Mouse (Mus musculus) embryonic fibroblast, embryonic 13.5 days (primary cell): ENCODE measurements around the gene Dnajb3. TPM values are rescaled to one million over a fixed set of nuclear protein-coding genes. Genes with fewer than 3 reads are reported as not detected.

Experiments
- H3K27ac ChIP-seq: 2 replicates; pipeline ENCODE4 v1.5.1; 2012; ENCODE audit warnings: low read length, control low read depth, inconsistent platforms; ENCODE audit not compliant: insufficient read depth
- H3K4me1 ChIP-seq: 2 replicates; pipeline ENCODE4 v1.6.1; 2011; ENCODE audit warnings: low read length; ENCODE audit not compliant: control insufficient read depth, insufficient read depth
- H3K4me3 ChIP-seq: 2 replicates; pipeline ENCODE4 v1.5.1; 2011; ENCODE audit warnings: mild to moderate bottlenecking, control low read depth, low read length; ENCODE audit not compliant: insufficient read depth
- CTCF ChIP-seq: IDR thresholded peaks from 2 replicates; pipeline ENCODE4 v1.5.1; 2011; ENCODE audit warnings: mild to moderate bottlenecking, control low read depth, low read length, moderate library complexity, borderline replicate concordance; ENCODE audit not compliant: insufficient read depth
- POLR2A ChIP-seq: IDR thresholded peaks from 2 replicates; pipeline ENCODE4 v1.6.1; 2011; ENCODE audit warnings: low read depth, mild to moderate bottlenecking, control low read depth, low read length, moderate library complexity
- polyA plus RNA-seq: library from polyadenylated mRNA; stranded (reverse); fragments of >200 nt; gene quantifications from 2 replicates; pipeline ENCODE4 v1.2.4, GENCODE M21; 2011; ENCODE audit warnings: low read depth; ENCODE audit not compliant: missing spikeins, insufficient read length

Dnajb3 gene
- polyA plus RNA-seq, 1 experiment: 3.0 TPM

DNA sequence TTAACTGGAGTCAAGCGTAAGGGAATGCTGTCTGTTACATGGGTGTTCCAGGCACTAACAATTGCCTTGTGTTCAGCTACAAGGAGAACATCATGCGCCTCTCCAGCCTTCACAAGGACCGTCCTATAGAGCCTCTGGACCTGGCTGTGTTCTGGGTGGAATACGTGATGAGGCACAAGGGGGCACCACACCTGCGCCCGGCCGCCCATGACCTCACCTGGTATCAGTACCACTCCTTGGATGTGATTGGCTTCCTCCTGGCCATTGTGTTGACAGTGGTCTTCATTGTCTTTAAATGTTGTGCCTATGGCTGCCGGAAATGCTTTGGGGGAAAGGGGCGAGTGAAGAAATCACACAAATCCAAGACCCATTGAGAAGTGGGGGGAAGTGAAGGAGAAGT is 12.5 kb upstream of the Dnajb3 start:
- no peaks in the 10 kb centered on the region for H3K4me1 ChIP-seq
- H3K27ac ChIP-seq: no peak overlapping the region
- H3K4me3 ChIP-seq: no peak overlapping the region
- no peak for TF ChIP-seq CTCF
- TF ChIP-seq POLR2A: no peak

DNA sequence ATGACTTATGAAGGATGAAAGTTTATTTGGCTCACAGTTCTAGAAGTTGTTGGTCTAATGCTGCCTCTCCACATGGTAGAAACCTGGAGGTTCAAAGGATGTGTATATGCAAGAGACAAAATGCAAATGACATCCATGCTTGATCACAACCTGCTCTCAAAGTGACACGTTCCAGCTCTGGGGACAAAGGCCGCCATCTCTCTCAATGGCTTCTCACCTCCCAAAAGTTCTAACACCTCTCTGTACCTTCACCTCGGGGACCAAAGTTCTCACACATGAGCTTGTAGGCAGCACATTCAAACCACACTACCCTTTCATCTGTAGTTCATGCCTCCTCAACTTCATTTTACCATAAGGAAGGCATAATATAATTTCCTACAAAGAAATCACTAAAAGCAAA is 12.0 kb upstream of the Dnajb3 start:
- Histone ChIP-seq H3K27ac (no peak overlapping the region), H3K4me1 (no peaks in the 10 kb centered on the region), H3K4me3 (no peak overlapping the region)
- TF ChIP-seq POLR2A (no peak), CTCF (no peak)

DNA sequence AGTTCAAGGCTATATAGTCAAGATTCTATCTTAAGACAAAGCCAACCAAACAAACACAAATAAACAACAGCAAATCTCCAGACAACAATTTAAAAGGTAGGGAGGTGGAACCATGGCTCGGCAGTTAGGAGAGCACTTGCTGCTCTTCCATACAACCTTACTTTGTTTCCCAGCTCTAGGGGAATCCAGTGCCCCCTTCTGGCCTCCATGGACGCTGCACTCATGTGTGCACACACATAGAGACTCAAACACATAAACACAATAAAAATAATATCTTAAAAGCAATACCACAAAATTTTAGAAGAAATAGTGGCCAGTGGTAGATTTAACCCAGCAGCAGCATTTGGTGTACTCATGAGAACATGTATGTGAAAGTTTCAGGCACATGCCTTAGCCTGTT is 11.6 kb upstream of the Dnajb3 start:
- no peak overlapping the region for H3K27ac ChIP-seq
- no peak overlapping the region for H3K4me3 ChIP-seq
- TF ChIP-seq CTCF: no peak
- TF ChIP-seq POLR2A: no peak
- no peaks in the 10 kb centered on the region for H3K4me1 ChIP-seq

DNA sequence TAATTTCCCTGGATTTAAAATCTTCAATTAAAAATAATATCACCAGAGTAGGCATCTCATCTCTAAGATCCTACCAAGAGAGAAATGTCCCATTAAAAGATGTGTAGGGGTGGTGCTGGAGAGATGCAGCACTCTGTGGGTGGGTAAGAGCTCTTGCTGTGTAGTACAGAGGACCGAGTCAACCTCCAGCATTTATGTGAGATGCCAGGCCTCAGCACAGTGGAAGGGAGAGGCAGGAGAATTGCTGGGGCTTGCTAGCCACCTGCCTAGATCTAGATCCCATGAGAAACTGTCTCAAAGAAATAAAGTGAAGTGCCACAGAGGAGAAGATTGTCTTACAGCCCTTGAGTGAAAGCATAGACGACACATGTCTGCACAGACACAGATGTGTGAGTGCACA is 11.0 kb upstream of the Dnajb3 start:
- Histone ChIP-seq H3K27ac (no peak overlapping the region), H3K4me3 (no peak overlapping the region), H3K4me1 (no peaks in the 10 kb centered on the region)
- no peak for TF ChIP-seq POLR2A
- no peak for TF ChIP-seq CTCF

DNA sequence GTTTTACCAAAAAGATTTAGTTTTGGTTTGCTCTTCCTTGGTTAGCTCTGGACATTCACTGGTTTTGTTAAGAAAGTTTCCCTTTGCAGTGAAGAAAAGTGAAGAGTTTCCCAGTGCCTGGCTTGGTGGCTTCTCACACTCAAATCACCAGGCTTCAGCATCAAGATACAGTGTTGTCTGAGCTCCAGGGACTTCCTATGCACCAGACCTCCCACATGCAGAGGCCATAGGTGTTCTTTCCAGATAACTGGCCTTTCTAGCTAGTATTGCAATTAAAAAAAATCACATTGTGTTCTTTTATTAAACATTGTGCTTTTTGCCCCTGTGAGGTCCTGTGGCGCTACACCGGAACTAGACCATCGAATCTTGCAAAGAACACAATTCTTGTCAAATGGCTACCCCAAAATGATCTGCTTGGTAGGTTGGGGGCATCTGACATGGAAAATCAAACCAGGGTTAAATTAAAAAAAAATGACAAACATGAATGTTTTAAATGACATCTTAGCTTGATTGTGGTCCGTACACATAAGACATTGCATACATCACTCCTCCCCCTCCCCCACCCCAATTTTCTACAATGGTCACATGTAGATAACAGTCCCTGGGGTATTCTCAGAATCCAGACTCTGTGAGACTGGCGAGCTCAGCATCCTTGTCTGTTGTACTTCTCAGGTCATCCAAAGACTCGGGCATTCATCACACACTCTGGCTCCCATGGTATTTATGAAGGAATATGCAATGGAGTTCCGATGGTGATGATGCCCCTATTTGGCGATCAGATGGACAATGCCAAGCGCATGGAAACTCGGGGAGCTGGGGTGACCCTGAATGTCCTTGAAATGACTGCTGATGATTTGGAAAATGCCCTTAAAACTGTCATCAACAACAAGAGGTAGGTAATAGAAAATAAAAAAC is 10.1 kb upstream of the Dnajb3 start:
- no peak overlapping the region for H3K4me3 ChIP-seq
- no peak for TF ChIP-seq CTCF
- TF ChIP-seq POLR2A: no peak
- no peak overlapping the region for H3K27ac ChIP-seq
- no peaks in the 10 kb centered on the region for H3K4me1 ChIP-seq

DNA sequence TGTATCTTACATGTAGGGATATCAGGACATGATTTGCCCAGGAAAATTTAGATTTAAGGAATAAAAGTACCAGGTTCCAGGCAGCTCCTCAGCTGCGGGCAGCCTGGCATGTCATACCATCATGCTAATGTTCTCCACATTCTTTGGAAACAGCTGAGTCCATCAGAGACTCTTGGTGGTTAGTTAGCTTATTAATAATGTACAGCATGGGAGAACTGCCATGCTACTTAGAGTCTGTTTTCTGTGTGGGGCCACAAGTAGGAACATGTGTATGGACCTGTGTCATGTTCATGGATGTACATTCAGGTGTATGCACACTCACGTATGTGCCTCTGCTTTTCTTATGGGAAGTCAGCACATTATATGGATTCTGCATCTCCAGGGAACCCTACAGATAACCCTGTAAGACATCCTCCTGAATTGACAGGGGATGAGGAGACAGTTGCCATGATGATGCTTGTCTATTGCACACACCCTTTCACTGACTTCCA is 8.9 kb upstream of the Dnajb3 start:
- H3K27ac ChIP-seq: no peak overlapping the region
- H3K4me3 ChIP-seq: no peak overlapping the region
- H3K4me1 ChIP-seq: no peaks in the 10 kb centered on the region
- no peak for TF ChIP-seq POLR2A
- no peak for TF ChIP-seq CTCF

DNA sequence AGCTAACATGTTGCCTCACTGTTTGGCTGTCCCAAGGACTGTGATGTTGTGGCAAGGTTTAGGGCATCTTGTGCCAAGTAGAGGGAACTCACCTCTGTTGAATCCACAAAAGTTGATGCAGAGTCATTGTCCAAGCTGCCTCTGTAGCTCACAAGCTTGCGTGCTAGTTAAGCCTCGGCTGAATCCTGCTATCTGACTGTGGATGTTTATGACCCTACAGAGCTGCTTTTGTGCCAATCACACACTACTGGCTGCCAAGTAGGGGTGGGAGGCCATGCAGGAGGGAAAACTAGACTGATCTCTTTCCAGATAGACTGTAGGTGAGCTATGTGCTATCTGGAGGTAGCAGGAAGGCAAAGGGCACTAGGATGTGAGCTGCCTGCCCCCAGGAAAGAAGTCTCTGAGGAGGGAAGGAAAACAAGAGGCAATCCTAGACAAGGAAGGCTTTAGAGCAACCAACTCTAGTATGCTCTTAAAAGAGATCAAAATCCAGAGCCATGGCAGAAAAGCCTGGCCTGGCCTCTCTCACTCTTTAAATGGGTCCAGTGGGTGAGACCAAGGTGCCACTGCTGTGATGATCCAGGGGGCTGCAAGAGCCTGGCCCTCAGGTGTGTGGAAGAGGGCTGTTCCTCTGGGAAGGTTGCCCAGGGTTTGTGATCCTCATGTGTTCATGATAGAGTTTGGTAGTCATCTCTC is 8.3 kb upstream of the Dnajb3 start:
- Histone ChIP-seq H3K27ac (no peak overlapping the region), H3K4me3 (no peak overlapping the region), H3K4me1 (no peaks in the 10 kb centered on the region)
- no peak for TF ChIP-seq POLR2A
- TF ChIP-seq CTCF: no peak

DNA sequence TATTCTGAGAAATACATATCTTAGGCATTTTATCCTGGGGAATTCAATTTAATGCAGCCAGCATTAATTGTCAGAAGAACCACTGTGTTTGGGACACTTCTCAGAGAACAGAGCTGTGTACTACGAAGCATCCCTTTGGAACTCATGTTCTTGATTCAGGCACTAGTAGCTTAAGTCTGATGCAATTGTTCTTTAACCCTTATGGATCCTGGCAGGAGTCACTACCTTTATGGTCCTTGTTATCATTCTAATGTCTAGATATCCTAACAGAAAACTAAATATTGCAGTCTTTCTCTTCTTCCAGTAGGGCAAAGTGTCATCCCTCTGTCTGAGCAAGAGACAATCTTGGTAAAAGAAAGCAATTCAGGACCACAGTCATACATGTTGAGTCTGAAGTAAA is 7.5 kb upstream of the Dnajb3 start:
- Histone ChIP-seq H3K4me1 (no peaks in the 10 kb centered on the region), H3K27ac (no peak overlapping the region), H3K4me3 (no peak overlapping the region)
- TF ChIP-seq POLR2A: no peak
- no peak for TF ChIP-seq CTCF

DNA sequence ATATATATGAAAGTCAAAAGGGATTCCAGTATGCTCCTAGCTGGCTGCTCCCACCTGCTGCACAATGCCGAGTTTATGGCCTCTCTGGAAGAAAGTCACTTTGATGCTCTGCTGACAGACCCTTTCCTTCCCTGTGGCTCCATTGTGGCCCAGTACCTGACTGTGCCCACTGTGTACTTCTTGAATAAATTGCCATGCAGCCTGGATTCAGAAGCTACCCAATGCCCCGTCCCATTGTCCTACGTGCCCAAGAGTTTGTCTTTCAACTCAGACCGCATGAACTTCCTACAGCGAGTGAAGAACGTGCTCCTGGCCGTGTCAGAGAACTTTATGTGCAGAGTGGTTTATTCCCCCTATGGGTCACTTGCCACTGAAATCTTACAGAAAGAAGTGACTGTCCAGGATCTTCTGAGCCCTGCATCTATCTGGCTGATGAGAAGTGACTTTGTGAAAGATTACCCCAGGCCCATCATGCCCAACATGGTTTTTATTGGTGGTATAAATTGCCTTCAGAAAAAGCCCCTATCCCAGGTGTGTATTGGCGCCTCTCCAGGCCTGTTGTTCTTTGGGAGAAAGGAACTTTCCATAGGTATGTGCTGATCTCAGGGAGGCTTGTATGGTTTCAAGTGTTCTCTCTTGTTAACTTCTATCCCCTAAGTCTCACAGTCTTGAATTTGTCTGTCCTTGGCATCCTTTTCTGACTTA is 6.9 kb upstream of the Dnajb3 start:
- TF ChIP-seq CTCF (no peak), POLR2A (no peak)
- no peak overlapping the region for H3K4me3 ChIP-seq
- no peaks in the 10 kb centered on the region for H3K4me1 ChIP-seq
- H3K27ac ChIP-seq: no peak overlapping the region
